ENCODE assay signal across 9 mouse cellular contexts in the genomic region with DNA sequence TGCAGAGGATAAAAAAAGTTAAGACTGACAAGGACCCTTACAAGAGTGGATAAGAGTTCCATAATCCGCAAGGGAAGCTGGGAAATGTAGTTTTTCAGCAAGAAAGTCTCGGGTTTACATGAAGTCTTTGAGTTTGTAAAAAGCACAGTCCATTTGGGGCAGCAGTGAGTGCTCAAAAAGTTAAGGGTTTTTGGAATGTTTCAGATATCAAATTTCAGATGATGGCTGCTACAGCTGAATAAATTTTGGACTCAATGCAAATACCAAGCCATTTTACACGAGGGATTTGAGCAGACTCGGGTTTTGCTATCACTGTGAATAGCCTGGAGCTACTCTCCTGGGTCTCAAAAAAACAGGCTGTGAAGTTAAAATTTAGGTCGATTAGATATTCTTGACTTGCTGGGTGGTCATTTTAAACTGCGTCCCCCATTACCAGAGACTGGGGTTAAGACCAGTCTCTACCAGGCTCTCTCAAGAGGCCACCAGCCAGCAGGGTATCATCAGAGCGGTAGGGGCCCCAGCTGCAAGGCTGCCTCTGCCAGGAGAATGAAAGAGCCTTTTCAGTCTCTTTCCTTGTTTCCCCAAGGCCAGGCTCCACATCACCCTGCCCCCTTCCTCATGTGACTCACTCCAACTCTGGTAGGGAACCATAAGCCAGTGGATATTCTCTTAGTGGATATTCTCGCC. TPM values are rescaled to one million over a fixed set of nuclear protein-coding genes. Genes with fewer than 3 reads are reported as not detected.
DNase-seq lines count a peak whose midpoint lies in the region; ATAC-seq lines count a peak whose summit lies in the region.
"Had no signal": no experiment of that assay in that cellular context is flagged by ENCODE, and none has a peak within 500 bp of the region (broad histone marks: within the 10 kb centered on the region; RNA-seq: fewer than 3 reads in every experiment).

No protein-coding gene starts in this region.

- peak; percentile 48; the same call in 1 of the 2 replicates for ATAC-seq in embryonic facial prominence, embryonic 13.5 days (ENCODE audit: insufficient number of reproducible peaks, insufficient read depth, low FRiP score, low TSS enrichment, low read depth)
- peak; percentile 85; the same call in 1 of the 2 replicates for ATAC-seq in limb, embryonic 15.5 days (ENCODE audit: insufficient number of reproducible peaks, low FRiP score, low TSS enrichment, low read depth)

- H3K4me1 ChIP-seq in embryonic facial prominence, embryonic 13.5 days: peaks cover 21% of the 10 kb centered on the region
- peaks cover 13% of the 10 kb centered on the region for H3K4me1 ChIP-seq in limb, embryonic 15.5 days

- peak overlapping the region; percentile 44 for H3K4me2 ChIP-seq in embryonic facial prominence, embryonic 13.5 days
- peak overlapping the region; percentile 25; the same call in 1 of the 2 replicates for H3K4me2 ChIP-seq in limb, embryonic 15.5 days

- H3K4me3 ChIP-seq in embryonic facial prominence, embryonic 13.5 days: peak overlapping the region; percentile 9; the same call in 1 of the 2 replicates
- no peak overlapping the region for H3K4me3 ChIP-seq in limb, embryonic 15.5 days
- H3K4me3 ChIP-seq: erythroblast, embryonic 14.5 days had no signal

- 13% methylated on average over 8 of the region's 8 CpGs for WGBS in embryonic facial prominence, embryonic 13.5 days
- 30% methylated on average over 8 of the region's 8 CpGs for WGBS in limb, embryonic 15.5 days

- H3K9me3 ChIP-seq in embryonic facial prominence, embryonic 13.5 days: no peaks in the 10 kb centered on the region
- H3K9me3 ChIP-seq in limb, embryonic 15.5 days: no peaks in the 10 kb centered on the region

- DNase-seq in cerebellum, adult 11-12 months: peak; percentile 36
- no peak for DNase-seq in cerebellum, adult 8-10 months
- peak; percentile 69 for DNase-seq in 3134 (ENCODE audit: extremely low read depth, insufficient read length, low spot score)
- peak; percentile 23 for DNase-seq in heart, postnatal 4 days
- DNase-seq in testis, postnatal 14 days (ENCODE audit: low spot score): peak; percentile 29
- no peak for DNase-seq in B cell, adult 2 months

- no peaks in the 10 kb centered on the region for H3K36me3 ChIP-seq in embryonic facial prominence, embryonic 13.5 days
- no peaks in the 10 kb centered on the region for H3K36me3 ChIP-seq in limb, embryonic 15.5 days

- H3K27me3 ChIP-seq in embryonic facial prominence, embryonic 13.5 days: no peaks in the 10 kb centered on the region
- H3K27me3 ChIP-seq in limb, embryonic 15.5 days: no peaks in the 10 kb centered on the region

- no peak overlapping the region for H3K9ac ChIP-seq in embryonic facial prominence, embryonic 13.5 days
- H3K9ac ChIP-seq in limb, embryonic 15.5 days: no peak overlapping the region

- H3K27ac ChIP-seq in embryonic facial prominence, embryonic 13.5 days: peak overlapping the region; percentile 88
- peak overlapping the region; percentile 82 for H3K27ac ChIP-seq in limb, embryonic 15.5 days

RNA-seq across cellular contexts. Expression of a gene that starts 15.8 kb away (rescaled TPM):
- polyA plus RNA-seq in embryonic facial prominence, embryonic 13.5 days (2015; fragmentation: Nextera tagmentation; extraction: Ambion mirVana): 78.5 and 85.3 TPM in 2 replicates
- total RNA-seq in heart, postnatal 4 days (2021): 10 to 100 TPM; 43.4 to 48.1 TPM
- polyA plus RNA-seq in limb, embryonic 15.5 days (2015; fragmentation: Nextera tagmentation; extraction: Ambion mirVana): 75.9 and 78.2 TPM in 2 replicates

RNA-seq across cellular contexts. Expression of a gene that starts 40.8 kb away (rescaled TPM):
- polyA plus RNA-seq in embryonic facial prominence, embryonic 13.5 days (2015; fragmentation: Nextera tagmentation; extraction: Ambion mirVana): 1.7 and 3.0 TPM in 2 replicates
- total RNA-seq in heart, postnatal 4 days (2021): under 1 TPM; 0.88 to 0.91 TPM
- polyA plus RNA-seq in limb, embryonic 15.5 days (2015; fragmentation: Nextera tagmentation; extraction: Ambion mirVana): 1.4 and 1.5 TPM in 2 replicates
- polyA plus RNA-seq: erythroblast, embryonic 14.5 days had no signal

RNA-seq across cellular contexts. Expression of a gene that starts 41.0 kb away (rescaled TPM):
- 0.15 and 0.25 TPM in 2 replicates for polyA plus RNA-seq in embryonic facial prominence, embryonic 13.5 days (2015; fragmentation: Nextera tagmentation; extraction: Ambion mirVana)
- under 1 TPM in 1 of 2 experiments, not detected in 1; 0.18 TPM for total RNA-seq in heart, postnatal 4 days (2021)
- 0.11 and 0.13 TPM in 2 replicates for polyA plus RNA-seq in limb, embryonic 15.5 days (2015; fragmentation: Nextera tagmentation; extraction: Ambion mirVana)
- polyA plus RNA-seq: erythroblast, embryonic 14.5 days had no signal

Comparison
In these comparisons a context has a peak if more than half of its experiments do, and no peak if none do; other contexts are left out.
1. DNase-seq: peak in cerebellum, adult 11-12 months (single experiment), 3134 (single experiment), heart, postnatal 4 days (single experiment) and testis, postnatal 14 days (single experiment); none in cerebellum, adult 8-10 months (single experiment) and B cell, adult 2 months (0 of 2).